25 mouse cellular contexts compared by ENCODE assay signal in genomic region chr6:13523463-13524202, GRCm38 (mm10).
DNase-seq lines count a peak whose midpoint lies in the region; ATAC-seq and TF ChIP-seq lines count a peak whose summit lies in the region.
"Had no signal": no experiment of that assay in that cellular context is flagged by ENCODE, and none has a peak within 500 bp of the region (broad histone marks: within the 10 kb centered on the region; RNA-seq: fewer than 3 reads in every experiment).

No protein-coding gene starts in this region.

- H3K4me2 ChIP-seq in embryonic facial prominence, embryonic 14.5 days (ENCODE audit: low read depth, low read length), result no peak overlapping the region
- no peak overlapping the region for H3K4me2 ChIP-seq in midbrain, embryonic 12.5 days (replicated peaks)
- no peak overlapping the region for H3K4me2 ChIP-seq in midbrain, postnatal 0 days (ENCODE audit: low read depth, low read length, poor library complexity, severe bottlenecking)
- H3K4me2 ChIP-seq in forebrain, embryonic 15.5 days (replicated peaks), result no peak overlapping the region
- no peak overlapping the region for H3K4me2 ChIP-seq in intestine, embryonic 16.5 days (ENCODE audit: low read depth, low read length)
- H3K4me2 ChIP-seq in stomach, postnatal 0 days (replicated peaks; ENCODE audit: low read depth), result no peak overlapping the region
- H3K4me2 ChIP-seq: intestine, embryonic 15.5 days; liver, embryonic 13.5 days; midbrain, embryonic 13.5 days; stomach, embryonic 15.5 days had no signal

- no peak for ATAC-seq in embryonic facial prominence, embryonic 14.5 days (ENCODE audit: low read depth)
- ATAC-seq in midbrain, embryonic 12.5 days (ENCODE audit: low FRiP score, low read depth), result peak; percentile 19; the same call in 1 of the 2 replicates
- no peak for ATAC-seq in midbrain, postnatal 0 days (ENCODE audit: low FRiP score)
- ATAC-seq in forebrain, embryonic 15.5 days (replicated peaks), result peak; percentile 87
- no peak for ATAC-seq in intestine, embryonic 16.5 days
- no peak for ATAC-seq in stomach, postnatal 0 days (ENCODE audit: low FRiP score, low TSS enrichment)
- ATAC-seq: CD4-positive, CD25-positive, alpha-beta regulatory T cell, adult 4 months; hindbrain, embryonic 16.5 days; intestine, embryonic 15.5 days; midbrain, embryonic 13.5 days; Patski had no signal

- no peak overlapping the region for H3K27ac ChIP-seq in embryonic facial prominence, embryonic 14.5 days (replicated peaks; ENCODE audit: low read depth, low read length)
- no peak overlapping the region for H3K27ac ChIP-seq in embryonic facial prominence, embryonic 10.5 days (replicated peaks)
- no peak overlapping the region for H3K27ac ChIP-seq in midbrain, embryonic 12.5 days (replicated peaks)
- H3K27ac ChIP-seq in midbrain, postnatal 0 days (ENCODE audit: low read depth, low read length), result no peak overlapping the region
- 0 out of 2 replicates have a peak overlapping the region, but pooled peaks have one; percentile 23 for H3K27ac ChIP-seq in forebrain, embryonic 15.5 days (replicated peaks)
- no peak overlapping the region for H3K27ac ChIP-seq in intestine, embryonic 16.5 days (ENCODE audit: low read length)
- H3K27ac ChIP-seq in stomach, postnatal 0 days (replicated peaks), result no peak overlapping the region
- H3K27ac ChIP-seq: gastrocnemius, adult 2 months; heart, embryonic 10.5 days; hindbrain, embryonic 10.5 days; intestine, embryonic 15.5 days; layer of hippocampus, adult 2 months; liver, embryonic 13.5 days; midbrain, embryonic 13.5 days; stomach, embryonic 15.5 days had no signal

- H3K9ac ChIP-seq in embryonic facial prominence, embryonic 14.5 days (ENCODE audit: low read depth, low read length), result no peak overlapping the region
- no peak overlapping the region for H3K9ac ChIP-seq in midbrain, embryonic 12.5 days (replicated peaks)
- H3K9ac ChIP-seq in midbrain, postnatal 0 days (replicated peaks; ENCODE audit: low read length, poor library complexity, severe bottlenecking), result no peak overlapping the region
- no peak overlapping the region for H3K9ac ChIP-seq in forebrain, embryonic 15.5 days (replicated peaks)
- H3K9ac ChIP-seq in intestine, embryonic 16.5 days (ENCODE audit: low read depth, low read length), result no peak overlapping the region
- H3K9ac ChIP-seq in stomach, postnatal 0 days (ENCODE audit: low read length), result no peak overlapping the region
- H3K9ac ChIP-seq: intestine, embryonic 15.5 days; liver, embryonic 13.5 days; midbrain, embryonic 13.5 days; stomach, embryonic 15.5 days had no signal

- H3K4me1 ChIP-seq in embryonic facial prominence, embryonic 14.5 days (ENCODE audit: control insufficient read depth, insufficient read depth, low read length), result no peaks in the 10 kb centered on the region
- no peaks in the 10 kb centered on the region for H3K4me1 ChIP-seq in embryonic facial prominence, embryonic 10.5 days
- H3K4me1 ChIP-seq in midbrain, embryonic 12.5 days, result no peaks in the 10 kb centered on the region
- H3K4me1 ChIP-seq in midbrain, postnatal 0 days (ENCODE audit: insufficient read depth, low read length), result no peaks in the 10 kb centered on the region
- H3K4me1 ChIP-seq in forebrain, embryonic 15.5 days, result 0 out of 2 replicates have a peak, but pooled peaks cover 3% of the 10 kb centered on the region
- no peaks in the 10 kb centered on the region for H3K4me1 ChIP-seq in intestine, embryonic 16.5 days (ENCODE audit: control insufficient read depth, insufficient read depth, low read length)
- no peaks in the 10 kb centered on the region for H3K4me1 ChIP-seq in stomach, postnatal 0 days (replicated peaks; ENCODE audit: control insufficient read depth, insufficient read depth)
- H3K4me1 ChIP-seq: heart, embryonic 10.5 days; hindbrain, embryonic 10.5 days; intestine, embryonic 15.5 days; liver, embryonic 13.5 days; midbrain, embryonic 13.5 days; stomach, embryonic 15.5 days had no signal

- no peaks in the 10 kb centered on the region for H3K9me3 ChIP-seq in embryonic facial prominence, embryonic 14.5 days (ENCODE audit: control insufficient read depth, low read length)
- H3K9me3 ChIP-seq in embryonic facial prominence, embryonic 10.5 days, result no peaks in the 10 kb centered on the region
- no peaks in the 10 kb centered on the region for H3K9me3 ChIP-seq in midbrain, embryonic 12.5 days
- H3K9me3 ChIP-seq in midbrain, postnatal 0 days (ENCODE audit: low read length), result no peaks in the 10 kb centered on the region
- H3K9me3 ChIP-seq in forebrain, embryonic 15.5 days, result no peaks in the 10 kb centered on the region
- H3K9me3 ChIP-seq in intestine, embryonic 16.5 days (ENCODE audit: control insufficient read depth, low read length), result no peaks in the 10 kb centered on the region
- H3K9me3 ChIP-seq in stomach, postnatal 0 days (ENCODE audit: control insufficient read depth, low read length), result no peaks in the 10 kb centered on the region
- H3K9me3 ChIP-seq: heart, embryonic 10.5 days; hindbrain, embryonic 10.5 days; intestine, embryonic 15.5 days; liver, embryonic 13.5 days; midbrain, embryonic 13.5 days; stomach, embryonic 15.5 days had no signal

- no peaks in the 10 kb centered on the region for H3K36me3 ChIP-seq in embryonic facial prominence, embryonic 14.5 days (ENCODE audit: control insufficient read depth, insufficient read depth, low read length)
- H3K36me3 ChIP-seq in embryonic facial prominence, embryonic 10.5 days (replicated peaks), result no peaks in the 10 kb centered on the region
- no peaks in the 10 kb centered on the region for H3K36me3 ChIP-seq in midbrain, embryonic 12.5 days
- no peaks in the 10 kb centered on the region for H3K36me3 ChIP-seq in midbrain, postnatal 0 days (ENCODE audit: insufficient read depth, low read length)
- H3K36me3 ChIP-seq in forebrain, embryonic 15.5 days, result no peaks in the 10 kb centered on the region
- H3K36me3 ChIP-seq in intestine, embryonic 16.5 days (ENCODE audit: control insufficient read depth, insufficient read depth, low read length), result no peaks in the 10 kb centered on the region
- H3K36me3 ChIP-seq in stomach, postnatal 0 days (ENCODE audit: control insufficient read depth, insufficient read depth, low read length), result no peaks in the 10 kb centered on the region
- H3K36me3 ChIP-seq: heart, embryonic 10.5 days; hindbrain, embryonic 10.5 days; intestine, embryonic 15.5 days; liver, embryonic 13.5 days; midbrain, embryonic 13.5 days; stomach, embryonic 15.5 days had no signal

- TF ChIP-seq EP300 in stomach, postnatal 0 days (optimal IDR thresholded peaks at IDR 0.05), result no peak

- WGBS in embryonic facial prominence, embryonic 14.5 days, result 69% methylated on average over 8 of the region's 8 CpGs
- 91% methylated on average over 8 of the region's 8 CpGs for WGBS in embryonic facial prominence, embryonic 10.5 days
- WGBS in midbrain, embryonic 12.5 days, result 80% methylated on average over 8 of the region's 8 CpGs
- WGBS in midbrain, postnatal 0 days, result 71% methylated on average over 8 of the region's 8 CpGs
- 68% methylated on average over 8 of the region's 8 CpGs for WGBS in forebrain, embryonic 15.5 days
- WGBS in intestine, embryonic 16.5 days, result 80% methylated on average over 8 of the region's 8 CpGs
- WGBS in stomach, postnatal 0 days, result 84% methylated on average over 8 of the region's 8 CpGs

- peak; percentile 1 for DNase-seq in embryonic facial prominence, embryonic 14.5 days (ENCODE audit: low spot score)
- DNase-seq in embryonic facial prominence, embryonic 10.5 days (ENCODE audit: low spot score), result no peak
- no peak for DNase-seq in midbrain, postnatal 0 days (ENCODE audit: low spot score)
- no peak for DNase-seq in stomach, postnatal 0 days (ENCODE audit: low spot score)
- DNase-seq: cerebellum, adult 8-10 months; gastrocnemius, adult 2 months; kidney, adult 9 months; kidney, postnatal 14 days; liver, embryonic 13.5 days; lung, adult 2 months; right cerebral cortex, postnatal 25 days; thymus, adult 18-20 months; thymus, postnatal 36 days had no signal

- no peak overlapping the region for H3K4me3 ChIP-seq in embryonic facial prominence, embryonic 14.5 days (ENCODE audit: low read depth, low read length)
- no peak overlapping the region for H3K4me3 ChIP-seq in embryonic facial prominence, embryonic 10.5 days
- H3K4me3 ChIP-seq in midbrain, embryonic 12.5 days, result no peak overlapping the region
- no peak overlapping the region for H3K4me3 ChIP-seq in midbrain, postnatal 0 days (ENCODE audit: low read depth, low read length)
- no peak overlapping the region for H3K4me3 ChIP-seq in forebrain, embryonic 15.5 days
- H3K4me3 ChIP-seq in intestine, embryonic 16.5 days (ENCODE audit: low read length), result no peak overlapping the region
- H3K4me3 ChIP-seq in stomach, postnatal 0 days (ENCODE audit: low read depth, low read length), result no peak overlapping the region
- H3K4me3 ChIP-seq: gastrocnemius, adult 2 months; heart, embryonic 10.5 days; hindbrain, embryonic 10.5 days; intestine, embryonic 15.5 days; layer of hippocampus, adult 2 months; liver, embryonic 13.5 days; midbrain, embryonic 13.5 days; stomach, embryonic 15.5 days had no signal

- no peaks in the 10 kb centered on the region for H3K27me3 ChIP-seq in embryonic facial prominence, embryonic 14.5 days (replicated peaks; ENCODE audit: control insufficient read depth, insufficient read depth, low read length)
- no peaks in the 10 kb centered on the region for H3K27me3 ChIP-seq in embryonic facial prominence, embryonic 10.5 days (replicated peaks; ENCODE audit: low read depth, poor library complexity, severe bottlenecking)
- no peaks in the 10 kb centered on the region for H3K27me3 ChIP-seq in midbrain, embryonic 12.5 days
- H3K27me3 ChIP-seq in midbrain, postnatal 0 days (ENCODE audit: insufficient read depth, low read length), result no peaks in the 10 kb centered on the region
- no peaks in the 10 kb centered on the region for H3K27me3 ChIP-seq in forebrain, embryonic 15.5 days
- no peaks in the 10 kb centered on the region for H3K27me3 ChIP-seq in intestine, embryonic 16.5 days (replicated peaks; ENCODE audit: control insufficient read depth, insufficient read depth, low read length)
- H3K27me3 ChIP-seq in stomach, postnatal 0 days (ENCODE audit: control insufficient read depth, insufficient read depth, low read length), result no peaks in the 10 kb centered on the region
- H3K27me3 ChIP-seq: intestine, embryonic 15.5 days; liver, embryonic 13.5 days; midbrain, embryonic 13.5 days; Patski; stomach, embryonic 15.5 days had no signal

- no peak for TF ChIP-seq CTCF in midbrain, postnatal 0 days (IDR thresholded peaks at IDR 0.05)
- TF ChIP-seq CTCF in stomach, postnatal 0 days (IDR thresholded peaks at IDR 0.05; ENCODE audit: low read depth), result no peak

Comparison
In these comparisons a context has a peak if more than half of its experiments do, and no peak if none do; other contexts are left out.
1. ATAC-seq: peak in midbrain, embryonic 12.5 days (single experiment) and forebrain, embryonic 15.5 days (single experiment); none in embryonic facial prominence, embryonic 14.5 days (single experiment), midbrain, postnatal 0 days (single experiment), intestine, embryonic 16.5 days (single experiment) and stomach, postnatal 0 days (single experiment).